Mouse (Mus musculus): ENCODE data around the gene Gng7.
"Not testable (repeated sequence)": the region's sequence is repeated elsewhere in the genome, so short reads cannot be mapped to it uniquely, and the experiment has no call there.

The Gng7 gene

DNA sequence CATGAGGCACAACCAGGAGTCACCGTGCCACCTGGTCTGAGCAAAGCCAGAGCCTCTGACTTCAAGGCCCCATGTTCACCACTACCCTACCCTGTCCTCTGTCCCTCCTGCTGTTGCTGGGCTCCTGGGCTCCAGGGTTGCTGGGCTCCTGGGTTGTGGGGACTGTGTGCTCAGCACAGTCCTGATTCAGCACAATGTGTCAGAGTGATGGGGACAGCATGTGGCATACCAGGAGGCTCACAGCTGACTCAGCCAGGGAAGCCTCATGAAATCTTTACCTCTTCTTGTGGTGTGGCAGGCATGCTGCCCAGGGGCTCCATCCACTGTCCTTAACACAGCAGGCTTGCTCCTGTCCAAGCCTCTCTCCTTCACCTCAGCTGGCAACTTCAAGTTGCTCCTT is 22.8 kb downstream of the Gng7 start:
- no peak for DNase-seq

DNA sequence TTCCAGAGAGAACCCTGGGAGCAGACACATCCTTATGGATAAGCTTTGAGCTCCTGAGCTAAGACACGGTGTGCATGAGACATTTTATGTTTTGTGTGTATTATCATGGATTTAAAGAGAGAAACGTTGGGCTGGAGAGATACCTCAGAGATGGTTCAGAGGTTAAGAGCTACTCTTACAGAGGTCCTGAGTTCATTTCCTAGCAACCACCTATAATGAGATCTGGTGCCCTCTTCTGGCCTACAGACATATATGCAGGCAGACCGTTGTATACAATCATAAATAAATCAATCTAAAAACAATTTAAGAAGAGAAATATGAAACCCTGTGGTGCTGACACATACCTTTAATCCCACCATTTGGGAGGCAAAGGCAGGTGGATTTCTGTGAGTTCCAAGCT is 23.7 kb downstream of the Gng7 start:
- no peak for DNase-seq

DNA sequence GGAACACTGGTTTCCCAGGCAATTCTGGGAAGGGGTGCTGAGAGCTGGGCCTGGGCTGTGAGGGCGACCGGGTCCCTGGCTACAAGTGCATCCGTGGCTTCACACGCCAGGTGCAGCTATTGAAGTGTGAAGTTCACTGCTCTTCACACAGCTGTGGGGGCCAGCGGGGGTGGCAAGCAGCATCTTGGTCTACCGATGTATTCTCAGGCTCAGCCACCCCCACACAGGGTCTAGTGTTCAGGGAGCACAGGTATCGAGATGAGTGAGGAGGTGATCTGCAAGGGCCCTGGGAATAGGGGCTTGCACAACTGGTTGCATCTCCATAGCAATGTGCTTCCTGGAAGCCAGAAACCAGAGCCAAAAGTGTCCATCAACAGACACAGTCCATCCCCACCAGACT is 24.3 kb downstream of the Gng7 start:
- no peak for DNase-seq

DNA sequence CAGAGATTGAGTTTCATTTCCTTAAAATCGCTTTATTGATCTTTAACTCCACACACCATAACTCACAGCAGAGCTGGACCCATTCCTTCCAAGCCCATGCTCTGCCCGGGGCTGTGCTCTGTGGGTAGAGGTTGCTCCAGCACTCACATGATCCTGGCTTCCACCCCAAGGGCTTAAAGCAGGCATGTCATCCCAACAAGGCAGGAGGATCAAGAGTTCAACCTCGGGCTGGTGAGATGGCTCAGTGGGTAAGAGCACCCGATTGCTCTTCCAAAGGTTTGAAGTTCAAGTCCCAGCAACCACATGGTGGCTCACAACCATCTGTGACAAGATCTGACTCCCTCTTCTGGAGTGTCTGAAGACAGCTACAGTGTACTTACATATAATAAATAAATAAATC is 24.9 kb downstream of the Gng7 start:
- DNase-seq = not testable (repeated sequence)

DNA sequence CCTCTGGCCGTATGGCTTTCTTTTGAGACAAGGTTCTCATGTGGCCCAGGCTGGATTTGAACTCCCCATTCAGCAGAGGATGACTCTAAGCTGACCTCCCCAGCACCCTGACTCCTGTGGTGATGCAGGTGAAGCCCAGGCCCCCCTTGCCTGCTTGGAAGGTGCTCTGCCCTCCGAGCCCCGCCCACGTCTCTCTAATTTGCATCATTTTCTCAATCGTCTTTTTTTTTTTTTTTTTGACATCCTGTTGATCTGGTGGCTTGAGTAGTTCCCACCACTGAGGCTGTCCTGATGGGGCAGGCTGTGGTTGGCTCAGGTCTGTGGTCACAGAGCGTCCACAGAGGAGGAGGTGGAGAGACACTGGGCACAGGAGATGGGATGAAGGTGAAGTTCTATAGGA is 25.3 kb downstream of the Gng7 start:
- DNase-seq = no peak

DNA sequence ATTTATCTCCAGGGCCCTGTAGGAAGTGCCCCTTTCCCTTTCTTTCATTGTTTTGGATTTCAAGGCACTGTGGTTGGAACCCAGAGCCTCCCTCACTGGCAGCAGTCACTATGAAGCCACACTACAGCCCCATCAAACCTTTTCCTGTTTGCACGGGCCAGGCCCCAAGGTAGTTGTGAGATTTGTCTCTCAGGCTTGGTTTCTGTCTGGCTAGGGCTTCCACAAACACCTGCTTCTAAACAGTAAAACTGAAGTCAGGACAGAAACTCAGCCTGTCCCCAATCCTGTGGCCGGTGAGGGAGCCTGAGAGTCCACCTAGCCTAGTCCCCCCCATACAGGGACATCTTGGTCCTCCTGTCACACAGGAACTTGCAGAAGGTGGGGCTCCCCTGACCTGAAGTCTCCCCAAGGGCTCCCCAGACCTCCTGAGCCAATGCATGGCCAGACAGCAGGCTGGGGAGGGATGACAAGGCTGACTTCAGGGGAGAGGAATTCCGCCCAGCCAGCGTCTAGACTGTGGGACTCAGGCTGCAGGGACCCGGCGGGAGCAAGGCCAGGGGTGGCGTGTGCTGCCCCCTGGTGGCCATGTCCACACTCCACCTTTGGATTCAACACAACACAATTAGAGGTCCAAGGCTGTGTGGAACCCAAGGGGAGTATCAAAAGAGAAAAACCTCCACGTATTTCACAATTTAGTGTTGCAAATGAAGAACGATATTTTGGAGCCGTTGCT is 26.9 kb downstream of the Gng7 start:
- peak; percentile 81 to 90 for DNase-seq

DNA sequence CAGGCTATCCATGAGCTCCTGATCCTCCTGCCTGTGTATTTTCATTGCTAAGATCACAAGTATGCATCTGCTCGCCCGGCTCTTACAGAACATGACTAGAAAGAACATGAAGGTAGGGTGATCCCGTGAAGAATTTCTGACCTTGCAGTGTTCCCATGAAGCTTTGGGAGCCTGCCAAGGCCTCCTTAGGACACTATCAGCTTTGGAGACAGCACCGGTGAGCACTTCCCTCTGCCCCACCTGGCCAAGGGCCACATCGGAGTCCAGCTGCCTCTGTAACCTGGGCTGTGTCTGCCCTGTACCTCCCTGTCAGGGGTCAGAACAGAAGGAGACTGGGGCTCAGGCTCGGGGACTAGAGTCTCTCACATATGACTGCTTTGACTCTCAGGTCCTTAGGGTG is 28.0 kb downstream of the Gng7 start:
- DNase-seq = peak in 1 of 2 experiments; percentile 44

DNA sequence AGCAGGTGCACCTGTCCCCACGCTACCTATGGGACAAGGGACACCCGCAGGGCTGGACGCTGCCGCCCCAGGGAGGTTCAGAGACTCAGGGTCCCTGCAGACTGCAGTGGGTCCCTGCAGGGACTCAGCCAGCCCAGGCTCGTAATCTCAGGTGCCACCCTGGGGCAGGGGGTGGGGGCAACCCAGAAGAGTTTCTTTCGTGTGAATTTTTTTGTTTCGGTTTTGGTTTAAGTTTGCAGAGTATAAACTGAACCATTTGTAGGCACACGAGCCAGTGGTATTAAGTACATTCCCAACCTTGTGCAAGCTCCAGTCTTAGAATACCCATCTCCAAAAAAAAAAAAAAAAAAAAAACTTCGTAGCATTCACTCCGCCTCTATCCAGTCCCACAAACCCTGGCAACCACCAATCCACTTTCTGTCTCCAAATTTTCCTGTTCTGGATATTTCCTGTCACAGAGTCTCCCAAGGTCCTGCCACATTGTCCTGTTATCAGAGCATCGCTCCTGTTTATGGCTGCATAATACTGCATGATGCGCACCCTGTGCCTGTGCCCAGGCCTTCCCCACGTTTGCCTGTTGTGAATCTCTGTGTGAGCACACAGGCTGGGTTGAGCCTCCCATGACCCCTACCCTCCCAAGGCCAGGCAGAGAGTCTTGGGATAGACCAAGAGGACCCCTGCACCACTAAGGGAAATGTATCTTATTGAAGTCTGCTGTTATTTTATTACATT is 28.6 kb downstream of the Gng7 start:
- DNase-seq = no peak

DNA sequence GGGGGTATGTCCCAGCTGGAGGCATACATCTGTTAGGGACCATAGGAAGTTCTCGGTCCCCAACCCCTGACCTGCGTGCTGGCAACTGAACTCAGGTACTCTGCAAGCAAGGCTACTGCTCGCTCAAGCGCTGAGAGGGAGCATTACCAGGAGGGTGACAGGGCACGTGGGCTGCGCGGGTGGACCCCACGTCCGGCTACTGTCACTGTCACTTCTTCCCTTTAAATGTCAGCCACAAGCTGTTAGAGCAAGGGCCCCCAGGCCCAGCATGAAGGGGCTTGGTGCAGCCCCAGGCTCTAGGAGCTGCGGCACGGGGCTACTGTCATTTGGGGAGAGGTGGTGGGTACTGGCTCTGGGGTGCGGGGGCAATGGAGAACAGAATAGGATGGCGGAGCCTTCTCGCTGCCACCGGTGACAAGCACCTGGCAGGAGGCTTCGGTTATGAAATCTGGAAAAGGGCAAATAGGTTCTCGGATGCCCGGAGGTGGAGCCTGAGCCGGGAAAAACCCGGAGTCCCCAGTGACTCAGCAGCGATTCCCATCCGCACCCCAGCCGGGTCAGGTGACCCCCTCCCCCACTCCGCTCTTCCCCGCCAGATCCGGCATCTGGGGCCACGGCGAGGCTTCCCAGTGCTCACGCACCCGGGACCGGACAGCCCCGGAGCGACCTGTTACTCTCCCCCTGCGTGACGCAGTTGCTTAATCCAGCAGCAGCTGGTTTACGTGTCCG is 29.3 kb downstream of the Gng7 start:
- peak; percentile 67 for DNase-seq

DNA sequence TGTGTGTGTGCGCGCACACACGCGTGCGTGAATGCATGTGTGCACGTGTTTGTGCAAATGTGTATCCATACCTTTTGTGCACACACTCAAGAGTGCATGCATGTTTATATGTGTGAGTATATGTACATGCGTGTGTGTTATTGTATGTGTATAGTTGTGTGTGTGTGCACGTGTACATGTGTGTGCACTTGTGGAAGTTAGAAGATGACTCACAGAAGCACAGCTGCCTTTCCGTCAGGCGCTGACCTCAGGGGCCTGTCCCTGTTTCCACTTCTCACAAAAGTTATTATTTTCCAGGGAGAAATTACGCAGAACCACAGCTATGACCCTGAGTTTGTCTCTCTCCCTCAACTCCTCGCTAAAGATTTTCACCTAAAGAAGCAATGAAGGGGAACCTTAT is 30.5 kb downstream of the Gng7 start:
- no peak for DNase-seq

DNA sequence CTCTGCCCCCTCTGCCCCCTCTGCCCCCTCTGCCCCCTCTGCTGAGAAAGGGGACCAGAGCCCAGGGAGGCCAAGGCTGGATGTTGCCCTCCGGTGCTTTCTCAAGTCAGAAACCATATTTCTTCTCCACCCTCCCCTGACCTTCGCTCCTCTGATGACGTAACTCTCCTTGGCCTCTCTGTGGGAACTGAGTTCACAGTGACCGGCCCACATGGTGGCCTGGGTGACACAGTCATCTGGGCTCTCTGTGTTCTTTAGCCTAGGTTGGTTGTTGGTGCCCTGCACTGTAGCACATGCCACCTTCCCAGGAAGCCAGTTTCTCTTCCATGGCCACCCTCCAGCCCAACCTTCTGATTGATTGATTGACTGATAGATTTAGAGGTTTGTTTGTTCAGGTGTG is 32.4 kb downstream of the Gng7 start:
- DNase-seq = no peak

DNA sequence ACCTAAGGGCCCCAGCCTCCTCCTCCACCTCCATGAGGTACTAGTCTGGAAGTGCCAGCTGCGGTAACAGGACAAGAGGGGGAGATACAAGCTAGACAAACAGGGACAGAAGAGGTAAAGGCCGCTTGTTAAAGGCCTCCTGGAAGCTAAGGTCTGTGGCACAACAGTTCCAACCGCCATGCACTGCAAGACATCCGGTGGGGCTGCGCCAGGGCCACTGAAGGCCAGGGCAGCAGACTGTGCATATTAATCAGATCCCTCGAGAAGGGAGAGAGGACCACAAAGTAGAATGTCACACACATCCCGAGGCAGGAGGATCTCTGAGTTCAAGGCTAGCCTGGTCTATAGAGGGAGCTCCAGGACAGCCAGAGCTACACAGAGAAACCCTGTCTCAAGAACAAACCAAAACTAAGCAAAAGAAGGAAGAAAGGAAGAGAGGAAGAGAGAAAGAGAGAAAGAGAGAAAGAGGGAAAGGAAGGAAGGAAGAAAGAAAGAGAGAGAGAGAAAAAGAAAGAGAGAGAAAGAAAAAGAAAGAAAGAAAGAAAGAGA is 33.1 kb downstream of the Gng7 start:
- no peak for DNase-seq

DNA sequence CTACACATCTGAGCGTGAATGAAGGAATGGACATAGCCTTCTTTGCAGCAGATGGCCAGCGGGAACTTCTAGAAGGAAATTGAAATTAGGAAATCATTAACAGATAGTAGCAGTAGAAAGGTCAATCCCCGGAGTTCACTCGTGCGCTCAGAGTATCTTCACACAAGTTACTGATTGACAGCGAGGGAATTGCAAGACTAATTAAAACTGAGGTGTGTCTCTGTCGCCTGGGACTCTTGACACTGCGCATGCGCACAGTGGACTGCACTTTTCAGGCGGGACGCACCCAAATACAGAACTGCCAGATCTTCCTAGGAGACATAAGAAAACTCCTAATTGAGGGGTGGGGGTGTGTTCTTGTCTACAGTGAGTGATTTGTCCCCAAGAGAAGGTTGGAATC is 39.3 kb downstream of the Gng7 start:
- no peak for DNase-seq

DNA sequence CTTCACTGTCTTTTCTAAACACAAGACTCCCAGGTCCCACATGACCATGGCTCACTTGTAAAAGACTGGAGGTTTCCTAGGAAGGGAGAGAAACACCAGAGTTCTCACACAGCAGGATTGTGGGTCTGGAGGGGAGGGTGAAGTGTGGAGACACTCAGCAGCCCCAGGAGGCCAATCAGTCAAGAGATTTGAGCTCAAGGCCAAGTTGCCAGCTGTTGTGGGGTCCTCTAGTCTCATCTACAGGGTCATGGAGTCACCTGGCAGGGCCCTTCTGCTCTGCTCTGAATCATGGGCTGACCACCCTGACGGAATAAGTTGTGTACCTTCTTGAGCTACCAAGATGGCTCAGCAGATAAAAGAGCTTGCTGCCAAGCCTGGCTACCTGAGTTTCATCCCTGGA is 41.0 kb downstream of the Gng7 start:
- DNase-seq = no peak

DNA sequence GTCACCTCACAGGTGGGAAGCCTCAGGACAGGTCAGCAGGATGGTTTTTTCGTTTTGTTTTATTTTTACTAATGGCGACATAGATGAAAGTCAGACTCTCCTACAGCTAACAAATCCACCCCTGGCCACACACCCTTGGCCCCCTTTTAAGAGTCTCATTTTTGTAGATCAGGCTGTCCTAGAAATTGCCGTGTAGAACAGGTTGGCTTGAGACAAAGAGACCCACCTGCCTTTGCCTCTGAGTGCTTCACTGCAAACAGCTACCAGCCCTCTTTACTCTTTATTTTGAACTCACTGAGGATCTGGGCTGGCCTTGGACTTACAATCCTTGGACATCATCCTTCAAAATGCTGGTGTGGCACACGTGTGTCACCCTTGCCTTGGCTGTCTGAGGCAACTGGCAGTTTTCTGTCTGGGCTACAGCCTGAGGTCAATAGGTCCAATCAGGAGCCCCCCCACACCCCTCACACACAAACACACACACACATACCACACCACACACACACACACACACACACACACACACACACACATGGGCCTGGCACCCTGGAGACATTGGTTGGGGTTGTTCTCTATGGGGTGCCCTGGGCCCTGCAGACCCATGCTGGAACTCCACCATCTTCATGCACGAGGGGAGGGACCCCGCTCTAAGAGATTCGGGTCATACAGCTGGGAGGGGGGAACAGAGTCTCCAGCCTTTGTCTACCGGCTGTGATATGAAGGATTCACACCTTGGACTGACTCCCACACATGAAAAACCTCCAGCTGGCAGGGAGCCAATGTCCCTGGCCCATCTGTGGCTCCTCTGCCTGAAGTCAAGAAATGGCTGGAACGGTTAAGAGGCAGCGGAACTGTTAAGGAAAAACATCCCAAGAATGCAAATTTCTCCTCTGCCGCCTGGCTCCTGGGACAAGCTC is 42.4 kb downstream of the Gng7 start:
- DNase-seq = peak; percentile 78 to 83

DNA sequence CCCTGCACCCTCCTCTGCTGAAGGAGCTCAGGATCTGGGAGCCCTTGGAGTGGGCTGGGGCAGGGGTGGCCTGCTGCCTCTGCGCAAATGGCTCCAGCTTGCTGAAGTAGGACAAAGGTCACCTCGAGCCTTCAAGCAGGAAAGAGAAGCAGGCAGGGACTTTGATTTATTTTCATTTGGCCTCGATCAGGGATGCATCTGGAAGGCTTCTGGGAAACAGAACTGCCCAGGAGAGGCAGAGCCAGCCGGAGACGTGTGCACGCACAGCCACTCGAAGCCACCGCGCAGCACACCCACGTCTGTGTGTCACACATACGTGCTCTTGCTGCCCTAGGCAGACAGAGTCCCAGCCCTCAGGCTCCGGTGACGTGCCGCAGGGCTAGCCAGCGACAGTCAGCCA is 43.2 kb downstream of the Gng7 start:
- no peak for DNase-seq

DNA sequence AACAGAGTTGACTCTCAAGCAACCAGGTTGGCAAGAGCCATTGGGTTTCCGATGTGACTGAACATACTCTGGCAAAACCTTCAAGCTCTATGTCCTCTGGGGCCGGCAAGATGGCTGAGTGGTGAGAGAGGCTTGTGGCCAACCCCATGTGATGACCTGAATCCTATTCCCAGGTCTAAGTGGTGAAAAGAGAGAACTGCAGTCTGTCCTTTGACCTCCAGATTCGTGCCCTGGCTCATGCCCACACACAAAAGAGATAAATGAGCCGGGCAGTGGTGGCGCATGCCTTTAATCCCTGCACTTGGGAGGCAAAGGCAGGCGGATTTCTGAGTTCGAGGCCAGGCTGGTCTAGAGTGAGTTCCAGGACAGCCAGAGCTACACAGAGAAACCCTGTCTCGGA is 44.6 kb downstream of the Gng7 start:
- no peak for DNase-seq

DNA sequence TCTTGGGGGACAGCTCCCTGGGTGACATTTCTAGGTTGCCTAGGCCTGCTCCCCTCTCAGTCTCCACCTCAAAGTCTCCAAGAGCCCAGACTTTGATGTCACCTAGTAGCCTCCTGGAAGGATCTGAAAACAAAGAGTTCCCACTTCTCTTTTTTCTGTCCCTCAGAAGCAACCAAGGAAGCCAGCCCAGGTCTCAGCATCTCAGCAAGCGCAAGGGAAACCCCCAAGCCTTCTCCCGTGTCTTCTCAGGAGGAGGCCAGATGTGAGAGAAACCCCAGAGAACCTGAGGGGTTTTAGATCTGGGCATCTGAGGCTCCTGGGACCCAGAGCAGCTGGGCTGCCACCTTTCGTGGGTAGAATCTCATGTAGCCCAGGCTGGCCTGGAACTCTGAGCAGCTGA is 45.4 kb downstream of the Gng7 start:
- DNase-seq = no peak

DNA sequence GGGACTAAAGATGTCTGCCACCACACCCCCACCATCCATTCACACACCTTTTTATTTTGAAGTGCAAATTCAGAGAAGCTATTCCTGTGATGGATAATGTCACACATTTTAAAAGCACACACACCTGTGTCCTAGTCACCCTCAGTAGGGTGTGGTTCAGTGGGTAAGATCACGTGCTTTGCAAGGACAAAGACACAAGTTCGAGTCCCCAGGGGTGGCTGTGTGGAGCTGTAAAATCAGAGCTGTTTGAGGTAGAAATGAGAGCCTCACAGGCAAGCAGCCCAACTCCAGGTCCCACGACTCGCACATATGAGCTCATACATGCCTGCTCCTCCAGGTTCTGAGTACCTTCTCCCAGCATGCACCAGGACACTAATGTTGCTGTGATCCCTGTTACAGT is 46.6 kb downstream of the Gng7 start:
- no peak for DNase-seq

DNA sequence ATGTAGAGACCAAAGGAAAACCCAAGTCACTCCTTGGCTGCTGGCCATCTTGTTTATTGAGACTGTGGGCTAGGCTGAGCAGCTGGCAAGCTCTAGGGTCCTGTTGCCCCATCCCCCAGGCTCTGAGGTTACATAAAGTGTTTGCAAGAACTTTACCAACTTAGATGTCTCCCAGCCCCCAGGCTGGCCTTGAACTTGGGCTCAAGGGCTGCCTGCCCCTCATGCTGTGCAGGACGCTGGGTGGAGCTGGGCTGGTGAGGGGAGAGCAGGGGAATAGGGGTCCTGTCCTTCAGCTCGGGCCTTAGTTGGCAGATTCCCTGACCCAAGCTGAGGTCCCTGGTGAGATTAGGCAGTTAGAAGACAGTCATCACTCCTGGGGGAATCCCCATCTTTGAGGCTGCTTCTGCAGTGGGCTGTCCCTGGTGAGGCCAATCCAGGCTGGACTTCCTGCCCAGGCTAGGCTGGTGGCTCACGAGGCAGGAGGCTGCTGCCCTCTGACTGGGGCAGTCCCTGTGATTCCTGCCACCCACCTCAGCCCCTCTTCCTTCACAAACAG is 47.6 kb downstream of the Gng7 start:
- DNase-seq = no peak

DNA sequence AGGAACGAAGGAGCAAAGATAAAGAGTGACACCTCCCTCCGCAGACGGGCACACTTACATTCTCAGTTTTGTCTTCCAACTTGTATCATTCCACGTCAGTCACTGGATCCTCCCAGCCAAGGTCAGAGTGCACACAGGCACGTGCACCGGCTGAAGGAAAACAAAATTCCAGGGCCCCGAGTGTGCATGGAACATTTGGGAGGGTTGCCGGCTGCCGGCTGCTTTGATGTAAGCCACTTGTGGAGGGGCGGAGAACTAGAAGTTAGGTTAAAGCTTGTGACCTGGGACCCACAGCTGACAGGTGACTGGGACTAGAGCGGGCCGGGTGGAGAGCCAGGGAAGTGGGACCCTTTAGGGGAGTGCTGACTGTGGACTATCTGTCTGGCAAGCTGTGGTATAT is 48.4 kb downstream of the Gng7 start:
- DNase-seq = no peak
